Mouse (Mus musculus): ENCODE results near the gene Katnbl1.
"Not testable (repeated sequence)": the region's sequence is repeated elsewhere in the genome, so short reads cannot be mapped to it uniquely, and the experiment has no call there.

The Katnbl1 gene

DNA sequence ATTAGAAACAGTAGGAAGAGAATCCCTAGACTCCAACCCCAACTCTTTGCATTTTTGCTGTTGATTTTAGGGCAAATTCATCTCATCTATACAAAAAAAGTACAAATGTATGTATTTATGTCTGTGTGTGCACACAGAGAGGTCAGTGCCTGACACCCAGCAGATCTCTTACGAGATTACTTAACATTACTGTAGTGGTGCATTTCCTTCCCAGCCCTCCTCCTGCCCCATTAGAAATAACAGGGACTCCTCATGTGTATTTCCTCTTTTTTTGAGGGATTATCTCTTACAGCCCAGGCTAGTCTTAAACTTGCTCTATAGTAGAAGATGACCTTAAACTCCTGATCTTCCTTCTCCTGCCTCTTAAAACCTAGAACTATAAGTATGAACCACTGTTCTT is 13.7 kb downstream of the Katnbl1 start:
- in situ Hi-C loops (cut with MboI) = no loop called here

GRCm38 (mm10) chr2:112393958-112394357 is 14.9 kb downstream of the Katnbl1 start:
- in situ Hi-C loops (cut with MboI) = no loop called here

- in situ Hi-C loops (cut with MboI) = no loop called here
These were observed 17.6 kb downstream of the Katnbl1 start for GRCm38 (mm10) chr2:112396649-112397048.

DNA sequence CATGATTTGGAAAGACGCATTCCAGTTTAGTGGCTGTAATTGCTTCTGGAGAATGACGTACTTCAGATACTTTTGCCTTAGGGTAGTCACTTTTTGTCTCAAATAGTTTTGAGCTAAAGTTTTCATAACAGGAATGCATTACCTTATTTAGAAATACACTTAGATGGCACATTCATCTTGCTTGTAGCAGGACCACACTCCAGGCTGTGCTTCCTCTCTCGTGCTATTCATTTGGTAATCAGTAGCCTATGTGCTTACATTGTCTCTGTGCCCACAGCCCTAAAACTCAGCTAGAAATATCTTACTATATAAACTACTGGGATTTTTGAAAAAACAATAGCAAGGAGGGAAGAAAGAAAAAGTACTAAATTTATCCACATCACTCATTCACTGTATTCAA is 28.0 kb downstream of the Katnbl1 start:
- in situ Hi-C loops (cut with MboI) = no loop called here

GRCm38 (mm10) chr2:112425308-112425707 is 46.3 kb downstream of the Katnbl1 start:
- in situ Hi-C loops (cut with MboI) = no loop called here

DNA sequence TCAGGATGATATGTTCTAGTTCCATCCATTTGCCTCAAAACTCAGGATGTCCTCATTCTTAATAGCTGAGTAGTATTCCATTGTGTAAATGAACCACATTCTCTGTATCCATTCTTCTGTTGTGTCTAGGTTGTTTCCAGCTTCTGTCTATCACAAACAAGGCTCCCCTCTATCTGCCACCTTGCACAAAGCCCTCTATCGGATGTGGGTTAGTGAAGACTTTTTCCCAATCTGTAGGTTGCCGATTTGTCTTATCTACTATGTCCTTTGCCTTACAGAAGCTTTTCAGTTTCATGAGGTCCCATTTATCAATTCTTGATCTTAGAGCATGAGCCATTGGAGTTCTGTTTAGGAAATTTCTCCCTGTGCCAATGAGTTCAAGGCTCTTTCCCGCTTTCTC is 49.5 kb downstream of the Katnbl1 start:
- in situ Hi-C loops (cut with MboI) = not testable (repeated sequence)

GRCm38 (mm10) chr2:112429665-112430064 is 50.7 kb downstream of the Katnbl1 start:
- in situ Hi-C loops (cut with MboI) = no loop called here

DNA sequence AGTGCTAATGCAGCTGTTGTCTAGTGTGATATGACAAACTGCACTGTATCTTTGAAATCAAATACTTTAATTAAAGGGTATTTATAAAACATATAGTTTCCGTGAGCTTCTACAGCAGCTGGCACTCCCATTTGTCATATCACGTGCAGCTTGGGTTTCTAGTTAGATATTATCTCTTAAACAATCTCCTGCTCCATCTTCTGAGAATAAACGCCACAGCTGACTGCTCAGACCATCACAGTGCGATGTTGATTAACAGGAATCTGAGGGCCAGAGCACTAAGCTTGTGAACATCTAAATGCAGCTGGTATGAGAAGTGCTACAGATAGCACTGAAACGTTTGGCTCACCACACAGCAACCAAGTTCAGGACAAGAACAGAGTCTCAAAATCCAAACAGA is 51.4 kb downstream of the Katnbl1 start:
- in situ Hi-C loops (cut with MboI) = no loop called here

DNA sequence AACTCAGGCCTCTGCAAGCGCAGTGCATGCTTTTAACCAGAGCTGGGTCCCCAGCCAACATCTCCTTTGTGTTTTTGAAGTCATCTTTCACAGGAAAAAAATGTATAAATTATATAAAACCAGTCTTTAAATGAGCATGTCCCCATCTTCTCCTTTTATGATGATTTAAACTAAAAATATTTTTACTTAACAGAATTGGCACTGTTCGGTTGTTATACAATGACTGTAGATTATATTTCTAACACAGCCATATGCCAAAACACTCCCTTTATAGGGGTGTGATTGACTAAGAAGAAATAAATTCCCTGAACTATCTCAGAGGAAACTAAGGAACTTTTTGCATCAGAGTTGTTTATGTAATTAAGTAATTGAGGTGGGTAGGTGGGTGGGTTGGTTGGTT is 53.5 kb downstream of the Katnbl1 start:
- in situ Hi-C loops (cut with MboI) = no loop called here

GRCm38 (mm10) chr2:112433359-112433758 is 54.3 kb downstream of the Katnbl1 start:
- in situ Hi-C loops (cut with MboI) = no loop called here

DNA sequence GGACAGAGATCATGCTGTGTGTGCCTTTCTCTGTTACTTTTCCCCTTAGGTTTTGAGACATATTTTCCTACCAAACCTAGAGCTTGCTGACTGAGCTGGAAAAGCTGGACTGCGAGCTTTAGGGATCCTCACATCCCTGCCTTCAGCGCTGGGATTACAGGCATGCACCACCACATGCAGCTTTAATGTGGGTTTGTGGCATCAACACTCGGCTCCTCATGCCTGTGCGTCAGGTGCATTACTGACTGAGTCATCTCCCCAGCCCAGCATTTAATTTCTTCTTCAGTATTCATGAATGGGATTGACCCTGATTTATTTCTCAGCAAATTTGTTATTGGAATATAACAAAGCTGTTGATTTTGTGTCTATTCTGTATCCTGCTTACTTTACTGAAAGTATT is 57.3 kb downstream of the Katnbl1 start:
- in situ Hi-C loops (cut with MboI) = no loop called here

GRCm38 (mm10) chr2:112437589-112437988 is 58.6 kb downstream of the Katnbl1 start:
- in situ Hi-C loops (cut with MboI) = no loop called here

DNA sequence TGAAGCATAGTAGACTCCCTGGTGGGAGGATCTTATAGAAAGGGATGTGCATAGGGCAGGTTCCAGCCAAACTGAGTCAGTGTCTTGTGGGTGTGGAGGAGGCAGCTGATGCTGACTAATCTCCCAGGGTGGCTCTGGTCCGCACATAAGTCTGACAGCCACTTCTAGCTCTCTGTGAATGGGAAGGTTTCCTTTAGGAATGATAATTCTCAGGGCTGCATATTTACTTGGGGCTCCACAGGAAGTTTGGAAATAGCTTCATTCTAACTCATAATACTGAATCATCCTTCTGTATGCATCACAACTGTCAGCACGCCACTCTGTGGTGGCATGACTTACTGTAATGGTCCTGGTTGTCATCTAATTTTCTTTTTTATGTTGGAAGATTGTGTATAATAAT is 64.5 kb downstream of the Katnbl1 start:
- in situ Hi-C loops (cut with MboI) = no loop called here

DNA sequence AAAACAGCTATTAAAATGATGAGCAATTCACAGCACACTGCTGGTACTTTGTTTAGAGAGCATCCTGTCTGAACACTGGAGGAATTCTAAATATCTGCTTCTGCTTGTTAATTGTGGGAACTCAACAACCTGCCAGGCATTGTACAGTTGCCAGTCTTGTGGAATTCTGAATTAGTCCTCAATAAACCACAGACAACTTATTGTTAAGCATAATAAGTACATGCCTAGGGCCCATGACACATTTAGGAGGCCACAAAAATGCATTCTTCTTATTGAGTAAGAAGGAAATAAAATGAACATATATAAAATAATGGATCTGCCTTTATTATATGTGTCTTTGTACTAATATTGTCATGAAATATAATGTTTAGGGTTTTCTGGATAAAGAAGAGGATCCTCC is 66.5 kb downstream of the Katnbl1 start:
- in situ Hi-C loops (cut with MboI) = no loop called here

DNA sequence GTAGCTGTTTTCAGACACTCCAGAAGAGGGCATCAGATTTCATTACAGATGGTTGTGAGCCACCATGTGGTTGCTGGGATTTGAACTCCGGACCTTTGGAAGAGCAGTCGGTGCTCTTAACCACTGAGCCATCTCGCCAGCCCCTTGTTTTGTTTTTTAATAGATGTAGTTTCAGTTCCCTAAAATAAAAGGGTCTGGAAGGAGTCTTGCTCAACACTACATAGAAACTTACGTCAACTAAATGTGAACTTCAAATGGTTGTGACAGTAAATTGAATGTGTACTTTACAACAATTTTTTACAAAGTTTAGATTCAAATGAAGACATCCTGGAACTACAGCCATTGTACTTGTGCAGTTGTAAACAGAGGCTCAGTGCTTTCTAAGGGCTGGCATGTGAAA is 69.0 kb downstream of the Katnbl1 start:
- in situ Hi-C loops (cut with MboI) = not testable (repeated sequence)

DNA sequence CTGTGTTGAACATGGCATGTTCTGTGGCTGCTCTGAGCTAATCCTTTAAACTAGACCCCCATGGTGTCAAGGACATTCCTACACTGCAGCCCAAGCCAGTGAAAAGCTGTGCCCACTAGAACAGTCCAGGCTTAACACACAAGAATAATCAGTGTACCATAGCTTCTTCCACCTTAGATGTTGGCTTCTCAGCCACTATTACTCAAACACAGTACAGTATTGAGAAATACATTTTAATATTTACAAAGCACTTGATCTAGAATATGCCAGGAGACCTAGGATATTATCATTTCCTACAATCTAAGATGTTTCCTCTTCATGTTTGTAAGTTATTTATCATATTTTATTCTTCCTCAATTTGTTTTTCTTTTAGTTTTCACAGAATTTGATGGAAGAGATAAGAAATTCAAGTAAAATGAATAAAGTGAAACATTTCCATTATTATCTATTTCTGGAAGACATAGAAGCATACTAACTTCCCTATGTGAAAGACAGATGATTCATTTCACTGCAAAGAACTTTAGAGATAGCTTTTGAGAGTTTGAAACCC is 69.6 kb downstream of the Katnbl1 start:
- in situ Hi-C loops (cut with MboI) = no loop called here

DNA sequence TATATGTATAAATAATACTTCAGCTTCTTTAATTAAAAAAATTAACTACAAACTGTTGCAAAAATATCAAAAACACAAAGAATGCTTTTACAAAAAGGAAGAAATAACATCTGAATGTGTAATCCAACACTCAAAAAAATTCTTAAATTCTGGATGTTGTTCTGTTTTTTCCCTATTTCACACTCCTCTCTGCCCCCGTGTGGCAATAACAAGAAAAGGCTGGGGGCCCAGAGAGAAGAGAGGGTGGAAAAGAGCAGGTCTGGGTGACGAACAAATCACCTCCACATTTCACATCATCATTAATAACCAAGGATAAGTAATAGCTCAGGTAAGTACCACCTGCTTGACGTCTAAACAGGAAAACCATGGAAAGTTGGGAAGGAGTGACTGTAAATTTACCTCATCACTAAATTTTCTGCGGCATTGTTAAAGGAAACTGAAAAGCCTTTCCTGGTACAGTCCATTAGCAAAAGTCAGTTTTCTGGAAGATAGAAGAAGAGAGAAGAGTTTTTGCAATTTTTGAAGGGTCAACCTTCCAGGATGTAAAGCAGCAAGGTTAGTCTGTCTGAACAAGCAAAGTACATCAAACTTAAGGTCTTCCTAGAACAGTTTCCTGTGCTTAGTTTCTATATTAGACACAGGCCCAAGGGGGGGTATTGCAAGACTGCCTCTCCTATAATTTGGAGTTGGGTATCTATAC is 70.7 kb downstream of the Katnbl1 start:
- in situ Hi-C loops (cut with MboI) = loop anchor here (5.0 kb wide), 1 partner anchor 72 kb away; the partner anchor contains the start of gene Katnbl1

- in situ Hi-C loops (cut with MboI) = loop anchor here (5.0 kb wide), 1 partner anchor 75 kb away; the partner anchor contains the start of gene Katnbl1
These were observed 73.5 kb downstream of the Katnbl1 start for GRCm38 (mm10) chr2:112452513-112452912.

GRCm38 (mm10) chr2:112454125-112454861 is 75.3 kb downstream of the Katnbl1 start:
- in situ Hi-C loops (cut with MboI) = loop anchor here (5.0 kb wide), 1 partner anchor 77 kb away; the partner anchor contains the start of gene Katnbl1

- in situ Hi-C loops (cut with MboI) = loop anchor here (5.0 kb wide), 1 partner anchor 78 kb away; the partner anchor contains the start of gene Katnbl1
These were observed 76.0 kb downstream of the Katnbl1 start, which contains the start of gene Emc7 for GRCm38 (mm10) chr2:112454862-112455564. Gene Emc7, plus strand, starts transcription at chr2:112454997.

DNA sequence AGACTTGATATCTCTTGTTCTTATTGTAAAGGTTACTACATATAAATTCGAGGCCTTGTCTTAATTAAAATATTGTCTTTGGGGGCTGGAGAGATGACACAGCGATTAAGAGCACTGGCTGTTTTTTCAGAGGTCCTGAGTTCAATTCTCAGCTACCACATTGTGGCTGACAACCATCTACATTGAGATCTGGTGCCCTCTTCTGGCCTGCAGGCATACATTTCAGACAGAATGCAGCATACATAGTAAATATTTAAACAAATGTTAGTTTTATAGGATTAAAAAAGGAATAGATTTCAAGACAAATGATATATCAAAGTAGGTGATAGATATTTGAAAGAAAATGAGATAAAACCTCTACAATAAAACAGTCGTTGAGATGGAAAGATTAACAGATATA is 81.5 kb downstream of the Katnbl1 start:
- in situ Hi-C loops (cut with MboI) = no loop called here

All from mature B cell (primary cell).